Mouse (Mus musculus) MEL-GATA-1-ER (cell line): ENCODE measurements around the gene Tmem262.

ENCODE experiments used
- DNase-seq: peaks from one replicate; pipeline ENCODE4 v3.0.0-alpha.2; 2012; ENCODE audit warnings: low read depth; ENCODE audit errors: extremely low read depth

The Tmem262 gene

GRCm38 (mm10) chr19:6058966-6059365 lies 20.9 kb upstream of the Tmem262 start:
- DNase-seq = no peak

- peak; percentile 94 for DNase-seq
Observed at GRCm38 (mm10) chr19:6061021-6061533, 18.8 kb upstream of the Tmem262 start, which contains the start of gene Znhit2. Znhit2 (plus strand) TSS chr19:6061192.

- DNase-seq = peak; percentile 52
Observed at GRCm38 (mm10) chr19:6061641-6062302, 18.1 kb upstream of the Tmem262 start.

DNA sequence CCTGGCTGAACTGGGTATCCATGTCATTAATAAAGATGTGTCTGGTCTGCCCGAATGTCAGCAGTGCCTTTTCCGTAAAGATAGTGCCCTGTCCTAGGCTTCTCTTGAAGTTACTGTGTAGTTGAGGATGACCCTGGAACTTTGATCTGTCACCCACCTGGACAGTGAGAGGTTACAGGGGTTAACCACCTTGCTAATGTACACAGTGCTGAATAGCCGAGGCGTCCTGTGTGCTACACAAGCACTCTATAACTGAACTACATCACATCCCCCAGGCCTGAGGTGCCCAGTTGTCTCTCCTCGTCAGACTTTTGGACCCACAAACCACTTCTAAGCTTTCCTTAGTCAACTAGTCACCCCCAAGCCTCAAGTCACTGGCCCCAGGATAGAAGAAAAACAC lies 17.4 kb upstream of the Tmem262 start:
- no peak for DNase-seq

DNA sequence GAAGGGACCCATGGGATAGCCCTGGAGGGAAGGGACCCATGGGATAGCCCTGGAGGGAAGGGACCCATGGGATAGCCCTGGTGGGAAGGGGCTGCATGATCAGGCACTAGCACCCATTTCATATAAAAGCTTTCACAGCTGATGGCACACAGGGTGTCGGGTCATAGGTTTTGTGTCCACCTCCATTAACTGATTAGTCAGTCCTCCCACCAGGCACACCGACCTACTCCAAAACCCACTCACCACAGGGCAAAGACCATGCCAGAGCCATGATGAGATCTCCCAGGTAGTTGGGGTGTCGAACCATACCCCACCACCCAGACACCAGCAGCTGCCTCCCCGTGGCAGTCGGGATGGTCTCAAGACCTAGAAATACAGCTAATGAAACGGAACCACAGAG lies 16.8 kb upstream of the Tmem262 start:
- DNase-seq = no peak

GRCm38 (mm10) chr19:6066571-6066970 lies 13.3 kb upstream of the Tmem262 start:
- DNase-seq = no peak

DNA sequence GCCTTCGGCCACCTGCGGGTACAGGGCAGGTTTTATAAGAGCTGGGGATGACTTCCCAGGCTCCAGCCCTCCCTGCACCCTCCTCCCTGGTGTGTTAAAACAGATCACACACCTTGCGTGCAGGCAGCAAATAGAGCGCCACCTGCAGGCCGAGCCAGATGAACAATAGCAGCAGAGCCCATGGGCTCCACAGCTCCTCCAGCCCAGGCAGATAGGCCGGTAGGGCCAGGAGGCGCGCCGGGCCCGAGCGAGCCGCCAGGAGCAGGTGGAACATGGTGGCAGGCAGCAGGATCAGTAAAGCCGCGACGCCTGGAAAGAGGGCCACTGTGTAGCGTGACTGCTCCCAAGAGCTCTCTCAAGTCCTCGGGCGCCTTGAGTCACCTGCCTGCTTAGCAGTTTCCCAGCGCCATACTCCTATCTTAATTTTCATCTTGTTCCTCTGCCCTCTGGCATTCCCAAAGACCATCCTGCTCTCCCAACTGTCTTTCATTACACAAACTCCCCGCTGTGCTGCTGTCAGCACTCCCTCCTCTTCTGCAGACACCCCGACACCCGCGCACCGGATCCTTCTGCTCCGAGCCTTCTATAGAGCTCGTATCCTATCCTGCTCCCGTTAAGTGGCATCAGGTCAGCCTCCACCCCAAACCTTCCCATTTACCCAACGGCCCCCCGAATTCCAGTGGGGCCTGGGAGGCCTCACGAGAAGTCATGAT lies 12.7 kb upstream of the Tmem262 start:
- peak; percentile 72 for DNase-seq

DNA sequence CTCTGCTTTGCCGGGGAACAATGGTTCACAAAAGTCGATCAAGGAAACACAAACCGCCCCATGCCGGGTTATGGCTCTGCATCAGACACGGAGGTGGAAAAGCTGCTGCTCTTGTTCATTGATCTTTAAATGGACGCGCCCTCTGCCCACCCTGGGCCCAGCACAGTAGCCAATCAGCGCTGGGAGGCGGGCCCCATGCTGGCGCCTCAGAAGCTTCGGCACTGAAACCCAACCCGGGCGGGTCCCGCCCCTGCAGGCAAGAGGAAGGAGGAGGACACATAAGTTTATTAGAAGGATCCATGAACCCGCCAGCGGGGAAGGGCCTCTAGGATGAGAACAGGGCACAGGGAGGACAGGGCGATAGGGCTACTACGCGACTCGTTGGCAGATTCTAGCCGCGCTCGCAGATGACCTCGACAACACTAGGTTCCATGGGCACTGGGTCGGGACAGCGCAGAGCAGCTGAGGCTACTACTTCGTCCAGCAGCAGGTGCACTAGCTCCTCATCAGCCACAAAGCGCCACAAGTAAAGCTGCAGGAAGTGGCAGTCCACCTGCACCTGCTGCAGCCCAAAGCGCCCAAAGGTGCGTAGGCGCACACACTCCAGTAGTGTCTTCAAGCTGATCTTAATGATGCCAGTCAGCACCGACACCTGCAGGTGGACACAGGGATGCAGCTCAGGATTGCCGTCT lies 12.0 kb upstream of the Tmem262 start, which contains the start of gene Tm7sf2:
Gene Tm7sf2 (minus strand): TSS at position 650 of the 692 bp plus-strand sequence.
- DNase-seq = peak; percentile 82

DNA sequence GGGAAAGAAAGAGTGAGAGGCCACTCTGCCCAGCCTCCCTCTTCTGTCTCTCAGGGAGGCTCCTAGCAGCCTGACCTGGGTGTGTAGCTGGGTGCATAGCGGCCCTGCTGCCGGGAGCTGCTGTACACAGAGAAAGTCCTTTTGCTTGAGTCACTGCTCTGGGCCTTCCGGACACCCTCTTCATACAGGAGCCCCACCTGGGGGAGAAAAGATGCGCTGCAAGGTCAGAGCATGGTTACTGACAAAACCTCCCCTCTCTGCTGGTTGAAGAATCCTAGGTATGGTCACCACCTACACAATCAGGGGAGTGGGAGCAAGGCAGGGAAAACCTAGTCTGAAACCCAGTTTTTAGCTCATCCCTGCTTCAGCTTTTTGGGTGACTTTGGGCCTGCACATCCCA lies 10.9 kb upstream of the Tmem262 start:
- no peak for DNase-seq

GRCm38 (mm10) chr19:6069851-6070250 lies 10.0 kb upstream of the Tmem262 start:
- no peak for DNase-seq

DNA sequence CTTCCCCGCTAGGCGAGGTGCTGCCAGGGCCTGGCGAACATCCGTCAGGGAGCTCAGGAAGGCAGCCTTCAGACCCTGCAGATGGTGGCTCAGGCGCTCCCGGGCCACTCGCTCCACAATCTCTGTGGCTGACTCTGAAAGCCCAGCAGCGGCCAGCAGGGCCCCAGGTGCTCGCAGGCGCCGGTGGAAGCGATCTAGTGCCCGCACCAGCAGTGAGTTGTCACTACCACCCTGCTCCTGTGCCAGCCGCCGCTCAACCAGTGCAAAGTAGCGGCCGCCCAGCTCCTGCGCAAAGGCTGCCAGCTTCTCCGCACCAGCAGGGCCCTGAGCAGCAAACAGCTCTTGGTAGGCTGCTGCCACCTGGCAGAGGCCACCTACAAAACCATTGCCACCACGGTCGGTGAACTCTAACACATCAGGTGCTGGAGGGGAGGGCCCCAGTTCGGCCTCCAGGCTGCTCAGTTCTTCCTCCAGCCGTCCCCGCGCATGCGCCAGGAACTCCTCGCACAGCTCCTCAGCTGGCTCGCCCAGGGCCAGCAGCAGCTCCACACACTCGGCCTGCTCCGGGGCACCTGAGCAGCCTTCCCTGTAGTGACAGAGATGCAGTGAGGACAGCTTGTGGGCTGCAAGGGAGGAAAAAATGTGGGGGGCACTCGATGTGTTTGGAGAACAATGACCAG lies 9.1 kb upstream of the Tmem262 start:
- DNase-seq = no peak

- no peak for DNase-seq
Observed at GRCm38 (mm10) chr19:6071261-6071660, 8.6 kb upstream of the Tmem262 start.

GRCm38 (mm10) chr19:6073889-6074288 lies 5.9 kb upstream of the Tmem262 start:
- DNase-seq = no peak

- peak; percentile 93 for DNase-seq
Observed at GRCm38 (mm10) chr19:6076564-6077393, 3.1 kb upstream of the Tmem262 start, which contains the start of gene Vps51. Vps51 (minus strand) TSS chr19:6077231.

DNA sequence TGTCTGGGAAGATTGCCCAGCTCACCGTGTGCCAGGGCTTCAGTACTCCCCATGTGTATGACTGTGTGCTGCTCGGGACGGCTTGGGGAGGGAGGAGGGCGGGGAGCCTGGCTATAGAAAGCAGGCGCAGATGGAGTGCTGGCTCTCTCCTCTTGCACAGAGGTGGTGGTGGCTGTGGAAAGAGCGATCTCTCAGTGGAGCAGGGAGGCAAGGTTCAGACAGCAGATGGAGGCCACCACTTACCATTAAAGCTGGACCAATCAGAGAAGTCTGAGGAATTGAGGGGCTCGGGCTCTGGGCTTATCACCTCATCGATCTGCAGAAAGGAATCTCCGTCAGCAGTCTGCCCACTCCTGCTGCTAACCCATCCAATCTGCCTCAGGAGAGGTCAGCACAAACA lies 2.3 kb downstream of the Tmem262 start, which contains the start of gene Gm28374:
Gene Gm28374 (minus strand): TSS at position 101 of the 400 bp plus-strand sequence.
- no peak for DNase-seq

DNA sequence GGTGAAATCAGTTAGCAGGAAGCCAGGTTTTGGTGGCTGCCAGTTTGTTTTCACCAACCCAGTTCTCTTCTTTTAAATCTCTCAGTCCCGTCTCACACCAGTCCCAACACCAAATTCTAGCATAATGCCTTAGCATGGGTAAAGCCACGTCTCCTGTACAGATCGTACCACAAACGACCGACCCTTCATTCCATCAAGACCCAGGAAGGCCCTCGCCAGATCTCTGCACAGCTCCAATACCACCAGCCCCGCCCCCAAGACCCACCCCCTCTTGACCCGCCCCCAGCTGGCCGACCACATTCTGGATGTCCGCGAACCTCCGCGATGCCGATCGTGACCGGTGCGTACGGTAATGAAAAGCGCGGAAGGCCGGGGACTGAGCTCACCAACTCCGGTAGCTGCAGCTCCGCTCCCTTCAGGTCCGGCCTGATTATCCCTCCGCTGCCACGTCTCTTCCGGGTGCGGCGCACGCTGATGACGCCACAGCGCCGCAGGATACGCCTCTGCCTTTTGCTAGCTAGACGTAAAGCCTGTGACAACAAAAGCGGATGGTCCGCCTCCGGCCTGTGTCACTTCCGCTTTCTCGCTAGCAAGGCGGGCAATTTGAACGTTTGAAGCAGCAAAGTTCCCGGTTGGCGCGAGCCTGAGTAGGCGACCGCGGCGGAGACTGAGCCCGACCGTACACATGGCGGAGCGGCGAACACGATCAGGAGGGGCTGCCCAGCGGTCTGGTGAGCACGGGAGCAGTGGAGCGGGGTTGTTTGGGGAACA lies 4.8 kb downstream of the Tmem262 start, which contains the start of the genes Zfpl1 and Cdca5:
Gene Zfpl1 (minus strand): TSS at position 479 of the 771 bp plus-strand sequence.
Gene Cdca5 (plus strand): TSS at position 506 of the 771 bp plus-strand sequence.
- peak; percentile 98 for DNase-seq

DNA sequence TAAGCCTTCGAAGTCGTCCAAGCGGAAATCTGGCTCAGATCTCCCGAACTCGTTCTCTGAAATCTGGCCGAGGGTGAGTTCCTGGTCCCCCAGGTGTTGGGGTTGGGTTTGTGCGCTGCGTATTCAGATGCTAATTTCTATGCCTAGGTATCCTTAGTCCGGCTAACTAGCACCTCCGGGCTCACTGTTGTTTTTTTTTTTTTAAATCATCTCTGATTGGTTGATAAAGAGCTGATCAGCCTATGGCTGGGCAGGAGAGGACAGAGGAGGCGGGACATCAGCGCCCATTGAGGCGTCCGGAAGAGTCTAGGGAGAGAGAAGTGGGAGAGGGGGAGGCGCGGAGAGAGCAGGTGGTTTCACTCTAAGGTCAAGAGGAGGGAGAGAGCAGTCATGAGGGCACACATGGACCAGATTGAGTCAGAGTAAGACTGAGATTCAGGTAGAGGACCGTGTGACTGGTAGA lies 5.6 kb downstream of the Tmem262 start:
- peak; percentile 82 for DNase-seq

DNA sequence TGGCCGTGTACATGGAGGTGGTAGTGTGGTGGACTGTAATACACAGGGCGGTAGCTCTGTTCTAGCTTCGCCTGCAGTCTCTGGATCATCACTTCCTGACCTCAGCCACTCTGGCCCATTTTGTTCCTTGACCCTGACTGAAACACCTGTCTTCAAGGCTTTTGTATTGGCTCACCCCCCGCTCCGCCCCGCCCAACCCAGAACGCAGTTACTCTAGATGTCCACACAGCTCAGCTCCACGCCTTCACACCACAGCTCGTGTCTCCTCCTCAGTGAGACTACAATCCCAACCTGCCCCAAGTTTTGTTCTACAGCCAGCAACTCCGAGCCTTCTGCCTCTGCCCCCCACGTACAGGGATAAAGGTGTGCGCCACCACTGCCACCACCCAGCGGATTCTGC lies 9.0 kb downstream of the Tmem262 start:
- no peak for DNase-seq

DNA sequence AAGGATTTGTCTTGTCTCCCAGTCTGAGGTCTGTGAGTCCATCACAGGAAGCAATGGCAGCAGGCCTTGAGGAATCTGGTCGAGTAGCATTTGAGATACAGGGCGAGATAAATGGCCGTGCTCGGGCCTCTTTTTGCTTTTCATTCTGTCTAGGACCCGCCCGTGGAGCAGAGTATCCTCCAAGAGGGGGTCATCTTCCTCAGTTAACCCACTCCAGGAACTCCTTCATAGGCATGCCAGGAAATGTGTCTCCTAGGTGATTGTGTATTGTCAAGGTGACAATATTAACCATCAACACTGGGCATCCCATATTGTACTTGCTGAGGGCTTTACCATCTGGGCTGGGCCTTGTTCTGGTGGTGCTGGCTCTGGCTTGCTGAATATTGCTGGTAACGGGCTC lies 14.3 kb downstream of the Tmem262 start, which contains the start of gene AC131692.1:
Gene AC131692.1 (plus strand): TSS at position 301 of the 400 bp plus-strand sequence.
- DNase-seq = no peak
